Mouse (Mus musculus): ENCODE measurements at regions not wholly inside any gene's neighbourhood (a gene's known extent, or its start where the extent isn't known, plus 50 kb on each side); places are given as distances from the start of the nearest gene placed in this dataset.
A peak's percentile ranks its signal among the peaks of the same experiment; 100 is the strongest.

DNA sequence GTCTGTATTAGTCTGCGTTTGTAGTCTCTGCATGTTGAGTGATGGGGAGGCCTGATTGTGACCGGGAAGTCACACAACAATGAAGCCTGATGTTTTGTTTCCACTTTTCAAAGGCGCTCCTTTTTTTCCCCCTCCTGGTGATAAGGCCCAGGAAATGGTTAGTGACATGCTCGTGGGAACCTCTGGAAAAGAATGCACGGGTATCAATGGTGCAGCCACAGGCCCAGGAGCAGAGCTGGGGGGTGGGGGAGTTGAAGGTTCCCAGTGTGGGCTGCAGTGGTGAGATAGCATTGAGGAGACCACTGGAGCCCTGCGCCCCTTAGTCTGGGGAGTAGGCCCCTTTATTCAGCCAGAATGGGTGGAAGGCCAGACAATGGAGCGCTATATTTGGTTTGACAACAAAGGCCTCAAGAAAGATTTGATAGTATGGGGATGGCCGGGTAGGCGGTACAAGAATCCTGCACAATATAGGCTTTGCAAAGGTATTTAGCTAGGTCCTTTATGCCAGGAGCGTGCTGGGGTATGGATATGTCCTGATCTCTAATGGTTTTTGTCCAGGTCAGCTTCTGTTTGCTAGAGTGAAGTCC, 490.4 kb downstream of the Insc start:
- no peak for DNase-seq (ENCODE audit: low spot score)
- Histone ChIP-seq H3K27me3 (ENCODE audit: control insufficient read depth, insufficient read depth, low read length) (no peaks in the 10 kb centered on the region), H3K36me3 (replicated peaks; ENCODE audit: control insufficient read depth, insufficient read depth, low read depth, low read length) (no peaks in the 10 kb centered on the region), H3K9ac (replicated peaks; ENCODE audit: low read length) (no peak overlapping the region), H3K4me2 (ENCODE audit: low read depth, low read length) (no peak overlapping the region), H3K4me1 (ENCODE audit: control insufficient read depth, insufficient read depth, low read length) (0 out of 2 replicates have a peak, but pooled peaks cover 2% of the 10 kb centered on the region), H3K4me3 (ENCODE audit: low read depth, low read length) (no peak overlapping the region), H3K9me3 (replicated peaks; ENCODE audit: control insufficient read depth, low read length) (no peaks in the 10 kb centered on the region), H3K27ac (replicated peaks; ENCODE audit: low read depth, low read length) (no peak overlapping the region)
- WGBS: 52% methylated on average over 10 of the region's 10 CpGs
- ATAC-seq (replicated peaks; ENCODE audit: insufficient number of reproducible peaks, low FRiP score, low TSS enrichment, low read depth): 0 out of 2 replicates have a peak, but pooled peaks have one; percentile 44

DNA sequence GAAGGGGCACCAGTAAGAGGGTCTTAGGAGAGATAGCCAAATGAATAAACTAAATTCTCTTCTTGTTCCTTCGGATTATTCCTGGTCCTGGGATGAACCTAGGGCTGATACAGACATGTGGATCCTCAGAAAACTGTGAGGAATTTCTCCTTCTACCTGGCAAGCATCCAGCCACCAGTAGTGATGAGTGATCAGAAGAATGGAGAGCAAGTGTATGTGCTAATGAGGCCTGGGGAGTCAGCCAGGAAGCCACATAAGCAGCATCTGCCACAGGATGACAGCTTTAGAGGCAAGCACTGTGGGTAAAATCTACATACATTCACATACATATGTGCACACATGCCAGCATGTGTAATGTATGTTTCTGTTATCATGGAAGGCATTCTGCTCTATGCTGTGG, 493.6 kb downstream of the Insc start:
- ATAC-seq (replicated peaks; ENCODE audit: insufficient number of reproducible peaks, low FRiP score, low TSS enrichment, low read depth) (no peak), DNase-seq (ENCODE audit: low spot score) (no peak)
- no peaks in the 10 kb centered on the region for H3K9me3 ChIP-seq (replicated peaks; ENCODE audit: control insufficient read depth, low read length)
- no peak overlapping the region for H3K4me3 ChIP-seq (ENCODE audit: low read depth, low read length)
- H3K4me1 ChIP-seq (ENCODE audit: control insufficient read depth, insufficient read depth, low read length): 0 out of 2 replicates have a peak, but pooled peaks cover 2% of the 10 kb centered on the region
- H3K4me2 ChIP-seq (ENCODE audit: low read depth, low read length): no peak overlapping the region
- H3K27me3 ChIP-seq (ENCODE audit: control insufficient read depth, insufficient read depth, low read length): no peaks in the 10 kb centered on the region
- no peak overlapping the region for H3K27ac ChIP-seq (replicated peaks; ENCODE audit: low read depth, low read length)
- no peak overlapping the region for H3K9ac ChIP-seq (replicated peaks; ENCODE audit: low read length)
- H3K36me3 ChIP-seq (replicated peaks; ENCODE audit: control insufficient read depth, insufficient read depth, low read depth, low read length): no peaks in the 10 kb centered on the region
- WGBS: 83% methylated on average over 1 of the region's 1 CpGs

DNA sequence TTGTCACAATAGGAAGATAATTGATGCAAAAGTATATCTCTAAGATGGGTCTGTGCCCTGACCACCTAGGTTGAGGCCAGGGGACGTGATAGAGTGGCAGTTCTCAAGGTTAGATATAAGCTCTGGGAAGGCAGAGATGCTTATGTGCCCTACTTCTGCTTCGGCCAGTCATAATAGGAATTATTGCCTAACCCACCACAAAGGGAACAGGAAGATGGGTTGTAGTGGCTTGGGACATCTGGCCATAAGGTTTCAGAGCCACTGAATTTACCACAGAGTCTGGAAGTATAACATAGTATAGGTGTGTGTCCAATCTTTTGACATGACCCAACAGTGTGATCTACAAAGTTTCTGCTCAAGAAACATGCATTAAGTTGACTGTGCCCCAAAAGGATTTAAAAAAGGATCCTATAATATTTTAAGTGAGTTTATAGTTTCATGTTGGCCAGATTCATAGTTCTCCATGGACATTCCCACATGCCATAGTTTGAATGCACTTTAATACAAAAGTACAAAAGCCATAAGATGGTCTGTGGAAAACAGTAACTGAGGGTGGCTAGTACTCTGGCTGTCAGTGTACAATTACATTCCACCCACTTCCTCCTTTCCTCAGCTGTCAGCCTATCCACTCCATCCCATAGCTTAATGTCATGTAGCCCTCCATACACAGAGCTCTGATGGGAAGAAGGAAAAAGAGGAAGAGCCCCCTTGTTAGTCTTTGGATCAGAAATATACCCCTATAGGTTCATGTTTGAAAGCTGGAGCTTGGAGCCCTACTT, 508.3 kb downstream of the Insc start:
- H3K36me3 ChIP-seq (replicated peaks; ENCODE audit: control insufficient read depth, insufficient read depth, low read depth, low read length): no peaks in the 10 kb centered on the region
- no peak overlapping the region for H3K4me3 ChIP-seq (ENCODE audit: low read depth, low read length)
- 88% methylated on average over 2 of the region's 2 CpGs for WGBS
- no peak overlapping the region for H3K4me2 ChIP-seq (ENCODE audit: low read depth, low read length)
- no peak overlapping the region for H3K9ac ChIP-seq (replicated peaks; ENCODE audit: low read length)
- no peak for ATAC-seq (replicated peaks; ENCODE audit: insufficient number of reproducible peaks, low FRiP score, low TSS enrichment, low read depth)
- H3K4me1 ChIP-seq (ENCODE audit: control insufficient read depth, insufficient read depth, low read length): no peaks in the 10 kb centered on the region
- DNase-seq (ENCODE audit: low spot score): no peak
- no peak overlapping the region for H3K27ac ChIP-seq (replicated peaks; ENCODE audit: low read depth, low read length)
- no peaks in the 10 kb centered on the region for H3K27me3 ChIP-seq (ENCODE audit: control insufficient read depth, insufficient read depth, low read length)
- H3K9me3 ChIP-seq (replicated peaks; ENCODE audit: control insufficient read depth, low read length): no peaks in the 10 kb centered on the region

DNA sequence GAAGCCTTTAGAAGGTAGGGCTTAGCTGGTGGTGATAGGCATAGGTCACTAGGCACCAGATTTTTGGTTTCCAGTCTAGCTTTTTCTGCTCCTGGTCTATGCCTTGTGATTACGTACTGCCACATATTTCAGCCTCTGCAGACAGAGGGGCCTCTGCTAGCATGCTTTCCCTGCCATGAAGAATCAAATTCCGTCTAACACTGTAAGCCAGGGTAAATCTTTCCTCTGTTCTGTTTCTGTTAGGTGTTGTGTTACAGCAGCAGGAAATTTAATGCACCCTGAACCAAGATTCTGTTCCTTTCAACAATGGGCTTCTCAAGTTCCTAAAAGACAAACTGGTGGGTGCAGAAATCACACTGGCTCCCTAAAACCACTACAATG, 508.9 kb downstream of the Insc start:
- Histone ChIP-seq H3K4me3 (ENCODE audit: low read depth, low read length) (no peak overlapping the region), H3K36me3 (replicated peaks; ENCODE audit: control insufficient read depth, insufficient read depth, low read depth, low read length) (no peaks in the 10 kb centered on the region), H3K27ac (replicated peaks; ENCODE audit: low read depth, low read length) (no peak overlapping the region), H3K4me2 (ENCODE audit: low read depth, low read length) (no peak overlapping the region), H3K4me1 (ENCODE audit: control insufficient read depth, insufficient read depth, low read length) (no peaks in the 10 kb centered on the region), H3K27me3 (ENCODE audit: control insufficient read depth, insufficient read depth, low read length) (no peaks in the 10 kb centered on the region), H3K9ac (replicated peaks; ENCODE audit: low read length) (no peak overlapping the region), H3K9me3 (replicated peaks; ENCODE audit: control insufficient read depth, low read length) (no peaks in the 10 kb centered on the region)
- peak; percentile 57 for DNase-seq (ENCODE audit: low spot score)
- WGBS: 29% methylated on average over 2 of the region's 2 CpGs
- no peak for ATAC-seq (replicated peaks; ENCODE audit: insufficient number of reproducible peaks, low FRiP score, low TSS enrichment, low read depth)

DNA sequence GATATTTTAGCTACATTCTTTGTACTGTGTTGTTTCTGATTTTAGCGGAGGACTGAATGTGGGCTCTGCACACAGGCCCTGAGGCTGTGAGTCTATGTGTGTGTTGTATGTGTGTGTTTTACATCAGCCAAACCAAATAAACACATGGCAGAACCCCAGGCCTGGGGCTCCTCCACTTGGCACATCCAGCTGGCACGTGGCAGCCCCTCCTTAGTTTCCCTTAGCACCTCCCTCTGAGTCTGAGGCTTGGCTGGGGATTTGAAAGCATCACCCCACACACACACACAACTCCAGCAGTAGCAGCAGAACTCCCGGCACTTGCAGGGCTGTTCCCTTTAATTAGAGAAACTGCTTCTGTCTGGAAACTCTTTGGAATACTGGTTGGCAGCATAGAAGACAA, 515.1 kb downstream of the Insc start:
- ATAC-seq (replicated peaks; ENCODE audit: insufficient number of reproducible peaks, low FRiP score, low TSS enrichment, low read depth) (no peak), DNase-seq (ENCODE audit: low spot score) (no peak)
- 24% methylated on average over 3 of the region's 3 CpGs for WGBS
- Histone ChIP-seq H3K4me3 (ENCODE audit: low read depth, low read length) (no peak overlapping the region), H3K27me3 (ENCODE audit: control insufficient read depth, insufficient read depth, low read length) (no peaks in the 10 kb centered on the region), H3K9ac (replicated peaks; ENCODE audit: low read length) (no peak overlapping the region), H3K36me3 (replicated peaks; ENCODE audit: control insufficient read depth, insufficient read depth, low read depth, low read length) (no peaks in the 10 kb centered on the region), H3K4me2 (ENCODE audit: low read depth, low read length) (no peak overlapping the region), H3K27ac (replicated peaks; ENCODE audit: low read depth, low read length) (no peak overlapping the region), H3K9me3 (replicated peaks; ENCODE audit: control insufficient read depth, low read length) (no peaks in the 10 kb centered on the region), H3K4me1 (ENCODE audit: control insufficient read depth, insufficient read depth, low read length) (no peaks in the 10 kb centered on the region)

DNA sequence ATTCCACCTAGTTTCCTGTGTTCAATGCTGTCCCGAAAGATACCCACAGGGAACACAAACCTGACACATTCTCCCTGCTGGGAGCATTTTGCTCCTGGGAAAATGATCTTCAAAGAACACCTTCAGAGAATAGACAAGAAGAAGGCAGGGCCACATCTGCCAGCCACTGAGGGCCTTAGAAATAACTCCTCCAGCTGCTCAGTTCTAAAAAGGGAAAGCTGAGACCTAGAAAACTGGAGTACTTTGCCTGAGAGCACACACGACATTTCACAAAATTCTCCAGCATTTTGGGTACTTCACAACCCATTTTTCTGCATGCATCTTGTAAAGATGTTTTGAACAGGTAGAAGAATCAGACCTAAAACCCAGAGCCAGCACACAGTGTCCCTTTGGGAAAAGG, 519.6 kb downstream of the Insc start:
- ATAC-seq (replicated peaks; ENCODE audit: insufficient number of reproducible peaks, low FRiP score, low TSS enrichment, low read depth) (no peak), DNase-seq (ENCODE audit: low spot score) (no peak)
- Histone ChIP-seq H3K27ac (replicated peaks; ENCODE audit: low read depth, low read length) (no peak overlapping the region), H3K4me3 (ENCODE audit: low read depth, low read length) (no peak overlapping the region), H3K9me3 (replicated peaks; ENCODE audit: control insufficient read depth, low read length) (no peaks in the 10 kb centered on the region), H3K4me2 (ENCODE audit: low read depth, low read length) (no peak overlapping the region), H3K36me3 (replicated peaks; ENCODE audit: control insufficient read depth, insufficient read depth, low read depth, low read length) (no peaks in the 10 kb centered on the region), H3K27me3 (ENCODE audit: control insufficient read depth, insufficient read depth, low read length) (no peaks in the 10 kb centered on the region), H3K9ac (replicated peaks; ENCODE audit: low read length) (no peak overlapping the region), H3K4me1 (ENCODE audit: control insufficient read depth, insufficient read depth, low read length) (no peaks in the 10 kb centered on the region)
- WGBS: 90% methylated on average over 2 of the region's 2 CpGs

DNA sequence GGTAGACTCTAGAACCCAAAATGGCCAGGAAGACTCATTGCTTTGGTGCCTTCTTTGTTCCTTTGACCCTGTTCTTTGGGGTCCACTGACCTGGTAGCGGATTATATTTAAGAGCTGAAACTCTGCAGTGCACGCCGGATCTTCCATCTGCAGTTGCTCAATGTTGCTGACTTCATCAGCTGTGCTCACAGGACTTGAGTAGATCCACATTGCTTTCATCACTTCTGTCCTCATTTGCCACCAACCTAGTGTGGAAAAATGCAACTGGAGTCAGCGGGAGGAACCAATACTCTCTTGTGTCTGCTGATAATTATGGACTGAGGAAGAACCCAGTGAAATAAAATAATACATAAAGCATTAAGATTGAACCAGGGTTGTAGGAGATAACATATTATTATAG, 522.6 kb downstream of the Insc start:
- WGBS: 92% methylated on average over 4 of the region's 4 CpGs
- ATAC-seq (replicated peaks; ENCODE audit: insufficient number of reproducible peaks, low FRiP score, low TSS enrichment, low read depth): no peak

DNA sequence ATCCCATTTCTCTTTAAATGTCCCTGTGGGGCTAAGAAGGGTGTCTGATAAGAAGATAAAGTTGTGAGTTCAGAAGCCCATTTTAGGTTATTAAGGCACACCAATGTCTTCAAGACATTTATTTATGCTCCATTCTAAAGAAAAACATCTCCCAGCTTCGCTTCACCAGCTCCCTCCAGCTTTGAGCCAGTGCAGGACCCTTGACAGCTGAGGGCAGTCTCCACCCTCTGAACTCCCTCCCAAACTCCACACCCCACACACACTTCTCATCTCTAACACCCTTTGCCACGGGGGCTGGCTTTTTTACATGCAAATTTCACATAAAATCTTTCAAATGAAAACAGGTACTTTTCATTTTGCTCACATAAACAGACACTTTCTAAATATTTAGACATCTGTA, 527.3 kb downstream of the Insc start:
- H3K9ac ChIP-seq (replicated peaks; ENCODE audit: low read length): no peak overlapping the region
- no peak for DNase-seq (ENCODE audit: low spot score)
- H3K4me2 ChIP-seq (ENCODE audit: low read depth, low read length): no peak overlapping the region
- ATAC-seq (replicated peaks; ENCODE audit: insufficient number of reproducible peaks, low FRiP score, low TSS enrichment, low read depth): no peak
- H3K27me3 ChIP-seq (ENCODE audit: control insufficient read depth, insufficient read depth, low read length): no peaks in the 10 kb centered on the region
- H3K9me3 ChIP-seq (replicated peaks; ENCODE audit: control insufficient read depth, low read length): no peaks in the 10 kb centered on the region
- no peak overlapping the region for H3K4me3 ChIP-seq (ENCODE audit: low read depth, low read length)
- H3K27ac ChIP-seq (replicated peaks; ENCODE audit: low read depth, low read length): no peak overlapping the region
- H3K4me1 ChIP-seq (ENCODE audit: control insufficient read depth, insufficient read depth, low read length): no peaks in the 10 kb centered on the region
- WGBS: 37% methylated on average over 2 of the region's 2 CpGs
- no peaks in the 10 kb centered on the region for H3K36me3 ChIP-seq (replicated peaks; ENCODE audit: control insufficient read depth, insufficient read depth, low read depth, low read length)

More for the DNA sequence above, 522.6 kb downstream of the Insc start:
- no peak overlapping the region for H3K4me2 ChIP-seq (ENCODE audit: low read depth, low read length)
- H3K4me1 ChIP-seq (ENCODE audit: control insufficient read depth, insufficient read depth, low read length): no peaks in the 10 kb centered on the region
- H3K36me3 ChIP-seq (replicated peaks; ENCODE audit: control insufficient read depth, insufficient read depth, low read depth, low read length): no peaks in the 10 kb centered on the region
- no peaks in the 10 kb centered on the region for H3K27me3 ChIP-seq (ENCODE audit: control insufficient read depth, insufficient read depth, low read length)
- no peak for DNase-seq (ENCODE audit: low spot score)
- H3K27ac ChIP-seq (replicated peaks; ENCODE audit: low read depth, low read length): no peak overlapping the region
- H3K4me3 ChIP-seq (ENCODE audit: low read depth, low read length): no peak overlapping the region
- H3K9me3 ChIP-seq (replicated peaks; ENCODE audit: control insufficient read depth, low read length): no peaks in the 10 kb centered on the region
- no peak overlapping the region for H3K9ac ChIP-seq (replicated peaks; ENCODE audit: low read length)
